Mouse (Mus musculus): Measurements from ENCODE around the gene Limch1. TPM values are rescaled to one million over a fixed set of nuclear protein-coding genes. Genes with fewer than 3 reads are reported as not detected.

The Limch1 gene
- polyA plus RNA-seq, 1 experiment from 2014 or later, result 1.5 TPM

DNA sequence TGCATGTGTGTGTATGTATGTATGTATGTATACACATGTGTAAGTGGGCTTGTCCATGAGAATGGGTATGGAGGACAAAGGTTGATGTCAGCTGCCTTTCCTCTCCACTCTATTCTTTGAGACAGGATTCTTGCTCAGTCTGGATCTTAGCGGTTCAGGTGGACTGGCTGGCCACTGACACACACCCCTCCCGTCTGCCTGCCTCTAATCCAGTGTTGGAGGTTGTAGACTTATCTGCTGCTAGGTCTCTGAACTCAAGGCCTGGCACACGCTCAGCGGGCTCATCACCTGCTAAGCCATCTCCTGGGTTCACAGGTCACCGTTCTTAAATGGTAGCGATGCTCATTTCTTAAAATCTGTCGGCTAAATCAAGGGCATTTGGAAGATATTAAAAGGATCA lies 60.7 kb downstream of the Limch1 start:
- H3K27me3 ChIP-seq (ENCODE audit: control insufficient read depth, insufficient read depth, low read depth, low read length), result no peaks in the 10 kb centered on the region
- no peak overlapping the region for H3K4me3 ChIP-seq (ENCODE audit: low read depth, low read length)
- no peak overlapping the region for H3K27ac ChIP-seq (ENCODE audit: low read length)
- ATAC-seq (ENCODE audit: low read depth), result no peak
- no peaks in the 10 kb centered on the region for H3K4me1 ChIP-seq (ENCODE audit: control insufficient read depth, low read depth, low read length)
- H3K36me3 ChIP-seq (ENCODE audit: control insufficient read depth, insufficient read depth), result no peaks in the 10 kb centered on the region
- no peak overlapping the region for H3K4me2 ChIP-seq (ENCODE audit: low read depth, low read length)
- 72% methylated on average over 7 of the region's 7 CpGs for WGBS (ENCODE audit: insufficient replicate concordance)
- H3K9me3 ChIP-seq (replicated peaks; ENCODE audit: control insufficient read depth, low read length), result no peaks in the 10 kb centered on the region
- no peak overlapping the region for H3K9ac ChIP-seq (ENCODE audit: low read depth, low read length)

GRCm38 (mm10) chr5:66807737-66808136 lies 62.1 kb downstream of the Limch1 start:
- Histone ChIP-seq H3K27me3 (ENCODE audit: control insufficient read depth, insufficient read depth, low read depth, low read length) (no peaks in the 10 kb centered on the region), H3K36me3 (ENCODE audit: control insufficient read depth, insufficient read depth) (no peaks in the 10 kb centered on the region), H3K4me1 (ENCODE audit: control insufficient read depth, low read depth, low read length) (no peaks in the 10 kb centered on the region), H3K9me3 (replicated peaks; ENCODE audit: control insufficient read depth, low read length) (no peaks in the 10 kb centered on the region), H3K4me3 (ENCODE audit: low read depth, low read length) (no peak overlapping the region), H3K9ac (ENCODE audit: low read depth, low read length) (no peak overlapping the region), H3K4me2 (ENCODE audit: low read depth, low read length) (no peak overlapping the region), H3K27ac (ENCODE audit: low read length) (no peak overlapping the region)
- 77% methylated on average over 6 of the region's 6 CpGs for WGBS (ENCODE audit: insufficient replicate concordance)
- ATAC-seq (ENCODE audit: low read depth), result no peak

DNA sequence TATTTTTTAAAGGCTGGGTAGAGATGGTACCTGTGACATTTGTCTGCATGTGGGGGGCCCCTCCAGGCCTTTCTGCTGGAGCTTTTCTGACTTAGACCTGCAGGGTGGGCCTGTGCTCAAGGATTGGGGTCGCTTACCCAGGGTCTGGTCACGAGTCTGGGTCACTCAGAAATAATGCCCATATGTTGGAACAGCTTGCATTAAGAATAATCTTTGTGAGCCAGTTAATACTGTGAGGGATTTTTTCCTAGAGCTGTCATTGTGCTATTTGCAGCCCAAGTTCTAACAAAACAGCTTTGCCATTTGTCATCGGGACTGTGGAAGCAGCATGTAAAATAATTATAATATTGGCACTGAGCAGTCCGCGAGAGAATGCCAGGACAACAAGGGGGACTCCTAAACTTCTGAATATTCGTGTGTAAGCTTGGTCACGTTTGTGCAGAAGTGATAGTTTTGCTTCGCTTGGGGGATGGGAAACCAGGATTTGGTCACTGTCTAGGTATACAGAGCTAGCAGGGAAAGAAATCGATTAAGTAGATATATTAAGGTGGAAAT lies 63.5 kb downstream of the Limch1 start:
- H3K27me3 ChIP-seq (ENCODE audit: control insufficient read depth, insufficient read depth, low read depth, low read length), result no peaks in the 10 kb centered on the region
- ATAC-seq (ENCODE audit: low read depth), result no peak
- no peak overlapping the region for H3K9ac ChIP-seq (ENCODE audit: low read depth, low read length)
- no peaks in the 10 kb centered on the region for H3K9me3 ChIP-seq (replicated peaks; ENCODE audit: control insufficient read depth, low read length)
- H3K4me3 ChIP-seq (ENCODE audit: low read depth, low read length), result no peak overlapping the region
- H3K4me1 ChIP-seq (ENCODE audit: control insufficient read depth, low read depth, low read length), result no peaks in the 10 kb centered on the region
- H3K4me2 ChIP-seq (ENCODE audit: low read depth, low read length), result no peak overlapping the region
- no peak overlapping the region for H3K27ac ChIP-seq (ENCODE audit: low read length)
- 58% methylated on average over 9 of the region's 9 CpGs for WGBS (ENCODE audit: insufficient replicate concordance)
- no peaks in the 10 kb centered on the region for H3K36me3 ChIP-seq (ENCODE audit: control insufficient read depth, insufficient read depth)

GRCm38 (mm10) chr5:66810396-66810795 lies 64.8 kb downstream of the Limch1 start:
- Histone ChIP-seq H3K36me3 (ENCODE audit: control insufficient read depth, insufficient read depth) (no peaks in the 10 kb centered on the region), H3K4me3 (ENCODE audit: low read depth, low read length) (no peak overlapping the region), H3K9ac (ENCODE audit: low read depth, low read length) (no peak overlapping the region), H3K4me2 (ENCODE audit: low read depth, low read length) (no peak overlapping the region), H3K4me1 (ENCODE audit: control insufficient read depth, low read depth, low read length) (no peaks in the 10 kb centered on the region), H3K27me3 (ENCODE audit: control insufficient read depth, insufficient read depth, low read depth, low read length) (no peaks in the 10 kb centered on the region), H3K9me3 (replicated peaks; ENCODE audit: control insufficient read depth, low read length) (no peaks in the 10 kb centered on the region), H3K27ac (ENCODE audit: low read length) (no peak overlapping the region)
- 49% methylated on average over 2 of the region's 2 CpGs for WGBS (ENCODE audit: insufficient replicate concordance)
- ATAC-seq (ENCODE audit: low read depth), result no peak

GRCm38 (mm10) chr5:66814674-66815073 lies 69.0 kb downstream of the Limch1 start:
- WGBS (ENCODE audit: insufficient replicate concordance), result 77% methylated on average over 3 of the region's 3 CpGs
- ATAC-seq (ENCODE audit: low read depth), result no peak

DNA sequence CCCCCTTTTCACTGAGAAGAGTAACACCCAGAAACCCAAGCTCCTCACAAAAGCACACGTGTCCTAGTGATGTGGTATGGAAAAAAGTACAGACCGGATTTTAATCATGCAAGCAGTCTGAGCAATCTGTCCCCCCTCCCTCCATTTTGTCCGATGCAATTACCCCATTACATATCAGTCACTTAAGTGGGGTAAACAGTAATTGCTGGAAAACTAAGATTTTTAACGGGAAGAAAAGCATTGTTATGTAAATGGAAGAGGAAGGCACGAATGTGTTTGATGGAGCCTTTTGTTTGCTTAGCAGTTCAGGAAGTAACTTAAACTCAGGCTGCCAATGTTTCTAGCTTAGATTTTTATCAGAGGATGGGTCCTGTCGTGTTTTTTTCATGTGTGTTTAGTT lies 70.2 kb downstream of the Limch1 start:
- Histone ChIP-seq H3K4me2 (ENCODE audit: low read depth, low read length) (no peak overlapping the region), H3K27ac (ENCODE audit: low read length) (no peak overlapping the region), H3K4me3 (ENCODE audit: low read depth, low read length) (no peak overlapping the region), H3K36me3 (ENCODE audit: control insufficient read depth, insufficient read depth) (no peaks in the 10 kb centered on the region), H3K9me3 (replicated peaks; ENCODE audit: control insufficient read depth, low read length) (no peaks in the 10 kb centered on the region), H3K4me1 (ENCODE audit: control insufficient read depth, low read depth, low read length) (no peaks in the 10 kb centered on the region), H3K27me3 (ENCODE audit: control insufficient read depth, insufficient read depth, low read depth, low read length) (no peaks in the 10 kb centered on the region), H3K9ac (ENCODE audit: low read depth, low read length) (no peak overlapping the region)
- ATAC-seq (ENCODE audit: low read depth), result no peak
- 21% methylated on average over 6 of the region's 6 CpGs for WGBS (ENCODE audit: insufficient replicate concordance)

More at GRCm38 (mm10) chr5:66814674-66815073, 69.0 kb downstream of the Limch1 start:
- no peaks in the 10 kb centered on the region for H3K4me1 ChIP-seq (ENCODE audit: control insufficient read depth, low read depth, low read length)
- H3K4me2 ChIP-seq (ENCODE audit: low read depth, low read length), result no peak overlapping the region
- H3K27me3 ChIP-seq (ENCODE audit: control insufficient read depth, insufficient read depth, low read depth, low read length), result no peaks in the 10 kb centered on the region
- no peaks in the 10 kb centered on the region for H3K9me3 ChIP-seq (replicated peaks; ENCODE audit: control insufficient read depth, low read length)
- no peak overlapping the region for H3K4me3 ChIP-seq (ENCODE audit: low read depth, low read length)
- no peak overlapping the region for H3K9ac ChIP-seq (ENCODE audit: low read depth, low read length)
- H3K36me3 ChIP-seq (ENCODE audit: control insufficient read depth, insufficient read depth), result no peaks in the 10 kb centered on the region
- H3K27ac ChIP-seq (ENCODE audit: low read length), result no peak overlapping the region

DNA sequence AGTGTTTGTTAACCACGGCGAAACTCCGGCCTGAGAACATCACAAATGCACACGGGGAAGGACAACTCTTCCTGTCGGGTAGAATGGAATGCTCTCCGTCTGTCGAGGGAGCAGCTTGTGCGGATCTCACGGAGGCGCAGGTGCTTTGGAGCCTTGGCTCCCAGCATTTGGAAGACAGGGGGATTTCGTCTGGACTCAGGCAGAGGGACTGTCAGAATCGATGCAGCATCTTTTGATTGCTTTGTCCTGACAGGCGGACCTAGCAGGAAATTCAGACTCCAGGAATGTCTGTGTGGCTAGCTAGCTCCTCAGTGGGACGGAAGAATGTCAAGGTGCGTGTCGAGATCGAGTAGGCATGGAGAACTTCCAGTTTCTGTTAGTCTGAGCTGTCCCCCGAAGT lies 71.1 kb downstream of the Limch1 start:
- Histone ChIP-seq H3K36me3 (ENCODE audit: control insufficient read depth, insufficient read depth) (no peaks in the 10 kb centered on the region), H3K9ac (ENCODE audit: low read depth, low read length) (no peak overlapping the region), H3K4me1 (ENCODE audit: control insufficient read depth, low read depth, low read length) (no peaks in the 10 kb centered on the region), H3K27ac (ENCODE audit: low read length) (no peak overlapping the region), H3K9me3 (replicated peaks; ENCODE audit: control insufficient read depth, low read length) (no peaks in the 10 kb centered on the region), H3K4me3 (ENCODE audit: low read depth, low read length) (no peak overlapping the region), H3K4me2 (ENCODE audit: low read depth, low read length) (no peak overlapping the region), H3K27me3 (ENCODE audit: control insufficient read depth, insufficient read depth, low read depth, low read length) (no peaks in the 10 kb centered on the region)
- no peak for ATAC-seq (ENCODE audit: low read depth)
- 52% methylated on average over 18 of the region's 18 CpGs for WGBS (ENCODE audit: insufficient replicate concordance)

DNA sequence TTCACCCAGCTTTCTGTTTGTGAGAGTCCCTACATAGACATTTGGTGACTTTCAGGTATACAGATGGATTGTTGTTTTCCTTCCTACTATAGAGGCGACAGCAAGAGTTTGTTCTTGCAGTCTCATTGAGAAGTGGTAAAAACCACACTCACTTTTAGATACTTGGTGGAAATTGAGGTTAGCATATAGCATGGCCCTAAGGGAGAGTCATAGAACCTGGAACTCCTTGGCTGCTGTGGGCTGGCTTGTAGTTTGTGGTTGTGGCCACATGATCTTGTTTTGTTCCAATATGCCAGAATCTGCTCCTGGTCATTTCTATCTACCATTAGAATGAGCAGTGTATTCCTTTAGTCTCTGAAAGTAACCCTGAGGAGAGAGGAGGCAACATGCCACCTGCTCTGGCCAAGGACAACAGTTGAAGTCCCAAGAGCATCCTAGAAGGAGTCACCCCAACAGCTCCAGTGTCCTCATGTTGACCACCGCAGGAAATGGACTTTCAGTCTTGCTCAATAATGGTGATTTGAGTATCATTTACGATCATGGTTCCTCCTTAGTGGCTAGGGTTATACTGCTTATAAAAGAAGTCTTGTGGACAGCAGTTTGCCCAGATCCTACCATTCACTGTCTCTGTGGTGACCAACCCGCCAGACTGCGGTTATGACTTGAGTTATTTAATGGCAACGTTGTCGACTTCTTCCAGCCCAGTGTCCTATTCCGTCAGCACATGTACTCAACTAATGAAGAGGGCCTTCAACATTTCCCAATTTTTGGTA lies 71.7 kb downstream of the Limch1 start:
- WGBS (ENCODE audit: insufficient replicate concordance), result 72% methylated on average over 8 of the region's 8 CpGs
- no peak overlapping the region for H3K9ac ChIP-seq (ENCODE audit: low read depth, low read length)
- H3K9me3 ChIP-seq (replicated peaks; ENCODE audit: control insufficient read depth, low read length), result no peaks in the 10 kb centered on the region
- H3K4me3 ChIP-seq (ENCODE audit: low read depth, low read length), result no peak overlapping the region
- no peak for ATAC-seq (ENCODE audit: low read depth)
- no peak overlapping the region for H3K27ac ChIP-seq (ENCODE audit: low read length)
- no peaks in the 10 kb centered on the region for H3K36me3 ChIP-seq (ENCODE audit: control insufficient read depth, insufficient read depth)
- no peaks in the 10 kb centered on the region for H3K4me1 ChIP-seq (ENCODE audit: control insufficient read depth, low read depth, low read length)
- no peaks in the 10 kb centered on the region for H3K27me3 ChIP-seq (ENCODE audit: control insufficient read depth, insufficient read depth, low read depth, low read length)
- H3K4me2 ChIP-seq (ENCODE audit: low read depth, low read length), result no peak overlapping the region

DNA sequence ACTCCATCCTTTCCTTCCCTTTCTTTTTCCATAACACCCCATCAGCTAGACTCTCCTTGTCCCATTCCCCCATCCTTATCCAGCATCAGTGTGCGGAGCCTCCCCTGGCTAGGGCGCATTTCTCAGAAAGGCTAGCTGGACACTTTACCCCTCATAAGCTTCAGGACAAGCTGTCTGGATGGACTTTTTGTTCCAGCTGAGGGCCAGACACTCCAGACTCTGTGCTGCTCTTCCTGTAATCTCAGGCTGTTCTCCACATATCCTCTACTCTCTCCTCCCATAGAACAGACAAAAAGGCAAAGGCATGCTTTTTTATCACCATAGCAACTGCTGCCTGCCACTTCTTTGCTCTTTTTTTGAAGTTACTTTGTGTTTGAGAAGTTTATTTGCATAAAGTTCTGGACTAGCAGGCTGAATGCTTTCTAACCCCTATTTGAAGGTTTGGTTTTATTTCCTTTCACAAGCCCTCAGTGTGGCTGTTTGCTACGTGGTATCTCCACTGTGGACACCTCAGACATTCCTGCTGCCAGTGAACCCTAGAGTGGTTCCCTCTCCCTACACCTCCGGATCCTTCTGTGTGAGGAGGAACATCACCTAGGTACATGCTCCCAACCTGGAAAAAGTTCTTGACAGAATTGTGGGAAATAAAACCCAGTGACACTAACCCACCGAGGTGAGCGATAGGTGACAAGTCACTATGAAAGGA lies 77.0 kb downstream of the Limch1 start:
- H3K27me3 ChIP-seq (ENCODE audit: control insufficient read depth, insufficient read depth, low read depth, low read length), result no peaks in the 10 kb centered on the region
- H3K4me3 ChIP-seq (ENCODE audit: low read depth, low read length), result no peak overlapping the region
- no peak overlapping the region for H3K9ac ChIP-seq (ENCODE audit: low read depth, low read length)
- H3K27ac ChIP-seq (ENCODE audit: low read length), result no peak overlapping the region
- WGBS (ENCODE audit: insufficient replicate concordance), result 70% methylated on average over 6 of the region's 6 CpGs
- no peaks in the 10 kb centered on the region for H3K4me1 ChIP-seq (ENCODE audit: control insufficient read depth, low read depth, low read length)
- no peaks in the 10 kb centered on the region for H3K9me3 ChIP-seq (replicated peaks; ENCODE audit: control insufficient read depth, low read length)
- no peak overlapping the region for H3K4me2 ChIP-seq (ENCODE audit: low read depth, low read length)
- no peak for ATAC-seq (ENCODE audit: low read depth)
- H3K36me3 ChIP-seq (ENCODE audit: control insufficient read depth, insufficient read depth), result no peaks in the 10 kb centered on the region
